Mouse (Mus musculus) limb, embryonic 12.5 days (tissue): ENCODE measurements at regions not wholly inside any gene's neighbourhood (a gene's known extent, or its start where the extent isn't known, plus 50 kb on each side); places are given as distances from the start of the nearest gene placed in this dataset.
"Not testable (repeated sequence)": the region's sequence is repeated elsewhere in the genome, so short reads cannot be mapped to it uniquely, and the experiment has no call there.

ENCODE experiments used
- ATAC-seq: fragments of 200-750 bp; cut with Nextera tagmentation; 2 replicates; pipeline ENCODE4 v1.8.0; 2017; ENCODE audit warnings: low read depth, moderate TSS enrichment; ENCODE audit not compliant: insufficient number of reproducible peaks, insufficient read depth, low FRiP score, low TSS enrichment
- H3K27ac ChIP-seq: fragments of 300-500 bp; sonication (generic); 2 replicates; pipeline ENCODE4 v1.5.1; 2016; ENCODE audit warnings: mild to moderate bottlenecking, moderate library complexity
- H3K27me3 ChIP-seq: fragments of 300-500 bp; sonication (generic); 2 replicates; pipeline ENCODE4 v1.6.1; 2016; ENCODE audit warnings: mild to moderate bottlenecking, moderate library complexity
- H3K36me3 ChIP-seq: fragments of 300-500 bp; sonication (generic); 2 replicates; pipeline ENCODE4 v1.6.1; 2016; ENCODE audit warnings: mild to moderate bottlenecking, moderate library complexity
- H3K4me1 ChIP-seq: fragments of 300-500 bp; sonication (generic); replicated peaks from 2 replicates; pipeline ENCODE4 v1.6.1; 2016
- H3K4me2 ChIP-seq: fragments of 300-500 bp; sonication (generic); 2 replicates; pipeline ENCODE4 v1.6.1; 2016; ENCODE audit warnings: mild to moderate bottlenecking, moderate library complexity
- H3K4me3 ChIP-seq: fragments of 300-500 bp; sonication (generic); replicated peaks from 2 replicates; pipeline ENCODE4 v1.5.1; 2016; ENCODE audit warnings: mild to moderate bottlenecking
- H3K9ac ChIP-seq: fragments of 300-500 bp; sonication (generic); replicated peaks from 2 replicates; pipeline ENCODE4 v1.6.1; 2016; ENCODE audit warnings: mild to moderate bottlenecking, moderate library complexity
- H3K9me3 ChIP-seq: fragments of 300-500 bp; sonication (generic); 2 replicates; pipeline ENCODE4 v1.6.1; 2016; ENCODE audit warnings: mild to moderate bottlenecking, moderate library complexity
- WGBS: fragments of 180-500 bp; shearing (Covaris S2); methylation state at CpG from one replicate; pipeline ENCODE4 v1.1.7; 2016; 5-methylcytosine and 5-hydroxymethylcytosine counted together

DNA sequence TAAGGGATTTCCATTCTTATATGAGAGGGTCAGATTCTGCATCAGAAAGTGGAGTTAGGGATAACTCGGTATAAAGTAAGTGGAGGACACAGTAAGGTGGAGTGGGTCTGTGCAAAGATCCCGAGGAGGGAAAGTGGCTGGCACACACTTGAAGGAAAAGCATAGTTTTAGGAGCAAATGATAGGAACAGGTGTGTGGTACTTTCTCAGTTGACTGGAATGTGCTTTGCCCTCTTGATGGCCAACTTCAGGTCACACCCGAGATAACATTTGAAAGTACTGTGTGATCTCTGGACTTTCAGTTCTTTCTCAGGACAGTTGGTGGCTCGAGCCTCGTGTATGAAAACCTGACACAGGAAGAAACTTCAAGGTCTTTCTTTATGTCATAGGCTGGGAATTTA lies 164.3 kb upstream of the Tas2r119 start:
- Histone ChIP-seq H3K27ac (no peak overlapping the region), H3K4me2 (no peak overlapping the region), H3K4me1 (0 out of 2 replicates have a peak, but pooled peaks cover 3% of the 10 kb centered on the region), H3K36me3 (no peaks in the 10 kb centered on the region), H3K9ac (no peak overlapping the region), H3K4me3 (no peak overlapping the region), H3K9me3 (no peaks in the 10 kb centered on the region), H3K27me3 (peaks cover 8% of the 10 kb centered on the region; the same call in 1 of the 2 replicates)
- ATAC-seq: no peak
- 41% methylated on average over 5 of the region's 5 CpGs for WGBS

- WGBS: 75% methylated on average over 4 of the region's 4 CpGs
- no peaks in the 10 kb centered on the region for H3K9me3 ChIP-seq
- H3K4me2 ChIP-seq: no peak overlapping the region
- ATAC-seq: no peak
- no peak overlapping the region for H3K27ac ChIP-seq
- no peaks in the 10 kb centered on the region for H3K36me3 ChIP-seq
- H3K27me3 ChIP-seq: peaks cover 8% of the 10 kb centered on the region; the same call in 1 of the 2 replicates
- H3K9ac ChIP-seq: no peak overlapping the region
- H3K4me1 ChIP-seq: 0 out of 2 replicates have a peak, but pooled peaks cover 3% of the 10 kb centered on the region
- no peak overlapping the region for H3K4me3 ChIP-seq
Measured at GRCm38 (mm10) chr15:32015169-32015568, 161.9 kb upstream of the Tas2r119 start.

DNA sequence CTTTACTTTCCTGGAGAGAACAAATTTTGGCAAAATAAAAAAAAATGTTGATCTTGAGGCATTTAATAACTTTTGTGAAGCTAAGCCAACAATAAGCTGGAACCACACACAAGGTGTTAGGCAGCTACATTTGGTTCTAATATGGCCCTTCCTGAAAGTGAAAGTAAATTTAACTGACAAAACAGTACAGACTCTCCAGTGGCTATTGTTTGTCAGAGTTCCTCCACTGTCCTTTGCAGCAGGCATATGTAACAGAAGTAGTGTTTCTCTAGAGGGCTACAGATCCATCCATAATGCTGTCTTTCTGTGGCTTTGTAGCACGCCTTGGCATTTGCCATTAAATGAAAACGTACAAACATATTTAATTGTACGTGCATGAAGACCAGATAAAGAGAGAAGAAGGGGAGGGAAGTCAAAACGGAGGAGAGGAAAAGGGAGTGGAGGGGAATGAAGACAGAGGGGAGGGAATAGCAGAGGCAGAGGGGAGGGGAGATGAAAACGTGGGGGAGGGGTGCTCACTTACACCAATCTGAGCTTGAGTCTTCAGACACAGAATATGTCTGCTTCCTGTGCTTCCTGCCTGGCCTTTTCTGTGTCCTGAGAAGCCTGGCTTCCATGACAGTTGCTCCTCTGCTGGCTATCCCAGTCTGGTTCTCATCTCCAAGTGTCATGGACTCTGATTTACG lies 156.6 kb upstream of the Tas2r119 start:
- WGBS: 30% methylated on average over 6 of the region's 6 CpGs
- Histone ChIP-seq H3K27ac (no peak overlapping the region), H3K4me3 (no peak overlapping the region), H3K9me3 (no peaks in the 10 kb centered on the region), H3K27me3 (no peaks in the 10 kb centered on the region), H3K4me2 (peak overlapping the region; percentile 21), H3K4me1 (peaks cover 11% of the 10 kb centered on the region; the same call in 1 of the 2 replicates), H3K9ac (no peak overlapping the region), H3K36me3 (no peaks in the 10 kb centered on the region)
- ATAC-seq: no peak

DNA sequence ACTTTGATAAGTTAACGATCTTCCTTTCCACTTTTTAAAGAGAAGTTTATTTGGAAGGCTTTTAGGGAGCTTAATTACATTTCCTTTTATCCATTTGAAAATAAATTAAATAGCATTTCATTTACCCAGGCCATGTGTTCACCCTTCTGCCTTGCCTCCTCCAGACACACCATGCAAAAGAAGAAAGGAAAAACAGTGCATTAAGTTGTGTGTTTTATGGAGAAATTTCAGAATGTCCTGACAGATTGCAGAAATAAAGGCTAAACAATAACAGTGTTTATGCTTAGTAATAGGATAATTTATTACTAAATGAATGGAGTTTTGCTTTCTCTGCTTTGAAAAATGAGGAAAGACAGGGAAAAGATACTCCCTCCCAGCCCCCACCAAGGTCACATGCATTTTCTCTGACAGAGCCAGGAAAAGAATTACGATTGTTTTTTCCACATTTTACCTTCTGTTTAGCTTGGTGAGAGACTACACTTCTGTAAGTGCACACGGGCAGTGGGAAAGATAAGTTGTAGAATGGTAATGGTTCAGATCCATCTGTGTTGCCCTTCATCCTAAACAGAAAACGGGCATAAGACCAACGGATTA lies 156.0 kb upstream of the Tas2r119 start:
- Histone ChIP-seq H3K4me2 (peak overlapping the region; percentile 21; the same call in 1 of the 2 replicates), H3K27me3 (no peaks in the 10 kb centered on the region), H3K27ac (no peak overlapping the region), H3K9ac (no peak overlapping the region), H3K36me3 (no peaks in the 10 kb centered on the region), H3K9me3 (no peaks in the 10 kb centered on the region), H3K4me1 (peaks cover 11% of the 10 kb centered on the region; the same call in 1 of the 2 replicates), H3K4me3 (no peak overlapping the region)
- WGBS: 41% methylated on average over 5 of the region's 5 CpGs
- no peak for ATAC-seq

GRCm38 (mm10) chr15:32034091-32034490 lies 143.0 kb upstream of the Tas2r119 start:
- WGBS: 80% methylated on average over 1 of the region's 1 CpGs
- no peaks in the 10 kb centered on the region for H3K36me3 ChIP-seq
- no peak overlapping the region for H3K4me2 ChIP-seq
- no peak overlapping the region for H3K27ac ChIP-seq
- no peak overlapping the region for H3K9ac ChIP-seq
- 0 out of 2 replicates have a peak, but pooled peaks cover 6% of the 10 kb centered on the region for H3K4me1 ChIP-seq
- H3K4me3 ChIP-seq: no peak overlapping the region
- ATAC-seq: no peak
- no peaks in the 10 kb centered on the region for H3K9me3 ChIP-seq
- H3K27me3 ChIP-seq: no peaks in the 10 kb centered on the region

GRCm38 (mm10) chr15:32034790-32035189 lies 142.3 kb upstream of the Tas2r119 start:
- Histone ChIP-seq H3K36me3 (no peaks in the 10 kb centered on the region), H3K9ac (no peak overlapping the region), H3K27ac (no peak overlapping the region), H3K4me1 (0 out of 2 replicates have a peak, but pooled peaks cover 6% of the 10 kb centered on the region), H3K27me3 (no peaks in the 10 kb centered on the region), H3K9me3 (no peaks in the 10 kb centered on the region), H3K4me2 (no peak overlapping the region), H3K4me3 (no peak overlapping the region)
- WGBS: 41% methylated on average over 7 of the region's 7 CpGs
- ATAC-seq: no peak

- H3K27me3 ChIP-seq: no peaks in the 10 kb centered on the region
- no peaks in the 10 kb centered on the region for H3K4me1 ChIP-seq
- H3K36me3 ChIP-seq: no peaks in the 10 kb centered on the region
- no peak overlapping the region for H3K9ac ChIP-seq
- 59% methylated on average over 6 of the region's 6 CpGs for WGBS
- H3K4me2 ChIP-seq: no peak overlapping the region
- ATAC-seq: no peak
- no peak overlapping the region for H3K27ac ChIP-seq
- H3K9me3 ChIP-seq: no peaks in the 10 kb centered on the region
- H3K4me3 ChIP-seq: no peak overlapping the region
Measured at GRCm38 (mm10) chr15:32041764-32042163, 135.3 kb upstream of the Tas2r119 start.

DNA sequence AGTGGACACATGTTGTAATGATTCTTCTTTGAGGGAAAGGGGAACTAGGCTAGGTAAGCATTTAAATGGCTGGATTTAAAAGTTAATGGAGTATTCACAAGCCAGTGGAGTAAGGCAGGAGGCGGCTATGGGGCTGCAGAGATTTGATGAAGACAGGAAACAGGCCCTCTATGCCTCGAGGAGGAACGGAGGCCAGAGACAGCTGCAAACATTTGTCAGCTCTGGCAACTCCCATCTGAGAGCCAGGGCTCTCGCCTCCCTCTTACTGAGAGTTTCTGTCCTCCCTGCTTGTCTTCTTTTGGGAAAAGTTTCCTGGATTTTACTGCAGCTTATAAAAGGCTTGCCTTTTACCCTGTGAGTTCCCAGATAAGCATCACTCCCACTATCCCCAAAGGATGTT lies 134.9 kb upstream of the Tas2r119 start:
- Histone ChIP-seq H3K4me2 (no peak overlapping the region), H3K27ac (no peak overlapping the region), H3K9me3 (no peaks in the 10 kb centered on the region), H3K4me1 (no peaks in the 10 kb centered on the region), H3K36me3 (no peaks in the 10 kb centered on the region), H3K27me3 (no peaks in the 10 kb centered on the region), H3K9ac (no peak overlapping the region), H3K4me3 (no peak overlapping the region)
- WGBS: 4% methylated on average over 4 of the region's 4 CpGs
- no peak for ATAC-seq

- ATAC-seq: no peak
- no peak overlapping the region for H3K9ac ChIP-seq
- no peaks in the 10 kb centered on the region for H3K9me3 ChIP-seq
- no peak overlapping the region; the same call in 1 of the 2 replicates for H3K27ac ChIP-seq
- H3K4me1 ChIP-seq: no peaks in the 10 kb centered on the region
- H3K4me3 ChIP-seq: no peak overlapping the region
- H3K4me2 ChIP-seq: no peak overlapping the region
- H3K36me3 ChIP-seq: no peaks in the 10 kb centered on the region
- WGBS: 59% methylated on average over 1 of the region's 1 CpGs
- no peaks in the 10 kb centered on the region for H3K27me3 ChIP-seq
Measured at GRCm38 (mm10) chr15:32042589-32042988, 134.5 kb upstream of the Tas2r119 start.

- Histone ChIP-seq H3K27me3 (no peaks in the 10 kb centered on the region), H3K27ac (no peak overlapping the region), H3K9ac (no peak overlapping the region), H3K9me3 (no peaks in the 10 kb centered on the region), H3K4me2 (no peak overlapping the region), H3K4me3 (no peak overlapping the region), H3K4me1 (no peaks in the 10 kb centered on the region), H3K36me3 (no peaks in the 10 kb centered on the region)
- ATAC-seq: no peak
Measured at GRCm38 (mm10) chr15:32043207-32043606, 133.9 kb upstream of the Tas2r119 start.

DNA sequence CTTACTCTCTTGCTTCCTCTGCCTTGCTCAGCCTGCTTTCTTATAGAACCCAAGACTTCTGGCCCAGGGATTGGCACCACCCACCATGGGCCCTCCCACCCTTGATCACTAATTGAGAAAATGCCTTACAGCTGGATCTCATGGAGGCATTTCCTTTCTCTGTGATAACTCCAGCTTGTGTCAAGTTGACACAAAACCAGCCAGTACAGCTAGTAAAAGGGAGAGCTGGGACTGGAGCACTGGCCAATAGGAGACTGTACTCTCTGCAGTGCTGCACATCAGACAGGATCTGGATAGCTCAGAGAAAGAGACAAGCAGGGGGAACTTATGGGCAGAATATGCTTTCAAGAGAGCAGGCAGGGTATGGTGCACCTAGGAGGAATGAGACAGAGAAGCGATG lies 133.4 kb upstream of the Tas2r119 start:
- not testable (repeated sequence) for H3K9me3 ChIP-seq, H3K4me3 ChIP-seq, H3K36me3 ChIP-seq, H3K9ac ChIP-seq, H3K27me3 ChIP-seq, H3K4me1 ChIP-seq, H3K27ac ChIP-seq, ATAC-seq, H3K4me2 ChIP-seq
- WGBS: 97% methylated on average over 1 of the region's 1 CpGs

DNA sequence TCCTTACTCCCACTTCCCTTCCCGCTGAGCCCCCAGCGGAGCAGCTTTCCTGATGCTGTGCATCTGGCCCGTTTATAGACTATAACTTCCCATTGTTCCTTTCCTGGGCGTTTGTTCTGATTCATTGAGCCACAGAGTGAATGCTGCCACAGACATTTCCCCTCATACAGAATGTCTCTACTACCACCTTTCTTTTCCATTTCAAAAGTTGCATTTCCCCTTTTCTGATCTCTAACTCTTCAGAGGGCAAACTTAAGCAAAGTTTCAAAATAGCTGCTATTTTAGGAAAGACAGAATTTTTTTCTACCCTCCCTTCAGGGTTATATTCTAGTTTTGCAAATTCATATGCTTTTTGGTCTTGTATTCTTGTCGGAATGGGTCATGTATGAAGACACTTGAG lies 128.3 kb upstream of the Tas2r119 start:
- H3K4me2 ChIP-seq: no peak overlapping the region
- no peak overlapping the region for H3K9ac ChIP-seq
- H3K27ac ChIP-seq: no peak overlapping the region
- no peaks in the 10 kb centered on the region for H3K4me1 ChIP-seq
- H3K4me3 ChIP-seq: no peak overlapping the region
- H3K36me3 ChIP-seq: no peaks in the 10 kb centered on the region
- H3K9me3 ChIP-seq: no peaks in the 10 kb centered on the region
- ATAC-seq: no peak
- H3K27me3 ChIP-seq: no peaks in the 10 kb centered on the region
- WGBS: 54% methylated on average over 5 of the region's 5 CpGs
